Mouse (Mus musculus): ENCODE measurements around the gene Psmb6. TPM values are rescaled to one million over a fixed set of nuclear protein-coding genes. Genes with fewer than 3 reads are reported as not detected.
A peak's percentile ranks its signal among the peaks of the same experiment; 100 is the strongest.
"Not testable (repeated sequence)": the region's sequence is repeated elsewhere in the genome, so short reads cannot be mapped to it uniquely, and the experiment has no call there.

Gene Psmb6
- polyA plus RNA-seq, 1 experiment from 2014 or later, result 689 TPM

GRCm38 (mm10) chr11:70524782-70525181 is 385 bp upstream of the Psmb6 start:
- Histone ChIP-seq H3K4me1 (peaks cover 17% of the 10 kb centered on the region), H3K9ac (no peak overlapping the region), H3K27me3 (replicated peaks) (no peaks in the 10 kb centered on the region), H3K36me3 (peaks cover 22% of the 10 kb centered on the region), H3K4me2 (peak overlapping the region; percentile 53), H3K27ac (no peak overlapping the region), H3K9me3 (no peaks in the 10 kb centered on the region), H3K4me3 (replicated peaks) (peak overlapping the region; percentile 75)
- 2% methylated on average over 8 of the region's 8 CpGs for WGBS
- 0 out of 2 replicates have a peak, but pooled peaks have one; percentile 5 for ATAC-seq (ENCODE audit: insufficient read depth, low FRiP score, low read depth)

GRCm38 (mm10) chr11:70525726-70526125 is 559 bp downstream of the Psmb6 start:
- Histone ChIP-seq H3K27me3 (replicated peaks) (no peaks in the 10 kb centered on the region), H3K27ac (no peak overlapping the region), H3K36me3 (peaks cover 22% of the 10 kb centered on the region), H3K9me3 (no peaks in the 10 kb centered on the region), H3K4me2 (peak overlapping the region; percentile 74), H3K4me3 (replicated peaks) (peak overlapping the region; percentile 75), H3K4me1 (peaks cover 11% of the 10 kb centered on the region), H3K9ac (peak overlapping the region; percentile 56; the same call in 1 of the 2 replicates)
- no peak for ATAC-seq (ENCODE audit: insufficient read depth, low FRiP score, low read depth)
- 4% methylated on average over 12 of the region's 12 CpGs for WGBS

- Histone ChIP-seq H3K9ac (peak overlapping the region; percentile 56; the same call in 1 of the 2 replicates), H3K4me1 (peaks cover 11% of the 10 kb centered on the region), H3K4me3 (replicated peaks) (peak overlapping the region; percentile 75), H3K9me3 (no peaks in the 10 kb centered on the region), H3K27me3 (replicated peaks) (no peaks in the 10 kb centered on the region), H3K4me2 (peak overlapping the region; percentile 74), H3K36me3 (peaks cover 22% of the 10 kb centered on the region), H3K27ac (no peak overlapping the region)
- no peak for ATAC-seq (ENCODE audit: insufficient read depth, low FRiP score, low read depth)
- 83% methylated on average over 12 of the region's 12 CpGs for WGBS
These were observed 1.0 kb downstream of the Psmb6 start for GRCm38 (mm10) chr11:70526211-70526610.

GRCm38 (mm10) chr11:70528610-70529009 is 3.4 kb downstream of the Psmb6 start:
- Histone ChIP-seq H3K4me2 (no peak overlapping the region), H3K36me3 (peaks cover 22% of the 10 kb centered on the region), H3K9ac (no peak overlapping the region), H3K4me1 (peaks cover 11% of the 10 kb centered on the region), H3K9me3 (no peaks in the 10 kb centered on the region), H3K27me3 (replicated peaks) (no peaks in the 10 kb centered on the region), H3K27ac (no peak overlapping the region), H3K4me3 (replicated peaks) (no peak overlapping the region)
- ATAC-seq (ENCODE audit: insufficient read depth, low FRiP score, low read depth), result no peak
- WGBS, result 82% methylated on average over 7 of the region's 7 CpGs

- peaks cover 22% of the 10 kb centered on the region for H3K36me3 ChIP-seq
- not testable (repeated sequence) for H3K27ac ChIP-seq; H3K4me1 ChIP-seq; H3K4me3 ChIP-seq (replicated peaks); H3K9me3 ChIP-seq; H3K4me2 ChIP-seq; H3K9ac ChIP-seq; ATAC-seq (ENCODE audit: insufficient read depth, low FRiP score, low read depth); H3K27me3 ChIP-seq (replicated peaks)
- 70% methylated on average over 2 of the region's 2 CpGs for WGBS
These were observed 5.9 kb downstream of the Psmb6 start for GRCm38 (mm10) chr11:70531065-70531464.

- no peak within 1 kb of the TSS for H3K27ac ChIP-seq
- ATAC-seq (ENCODE audit: insufficient read depth, low FRiP score, low read depth), result no peak
- H3K9me3 ChIP-seq, result no peaks in the 10 kb centered on the region
- peaks cover 7% of the 10 kb centered on the region for H3K36me3 ChIP-seq
- no peak within 1 kb of the TSS for H3K4me3 ChIP-seq (replicated peaks)
- no peak within 1 kb of the TSS for H3K4me2 ChIP-seq
- no peaks in the 10 kb centered on the region for H3K4me1 ChIP-seq
- no peak within 1 kb of the TSS for H3K9ac ChIP-seq
- WGBS, result 80% methylated on average over 6 of the region's 6 CpGs
- no peaks in the 10 kb centered on the region for H3K27me3 ChIP-seq (replicated peaks)
These were observed 7.7 kb downstream of the Psmb6 start, which contains the start of gene Gm40193 for GRCm38 (mm10) chr11:70532839-70533238. TSS of gene Gm40193 (minus strand) at chr11:70532939.

GRCm38 (mm10) chr11:70539423-70539822 is 14.3 kb downstream of the Psmb6 start:
- no peak for ATAC-seq (ENCODE audit: insufficient read depth, low FRiP score, low read depth)
- Histone ChIP-seq H3K4me3 (replicated peaks) (peak overlapping the region; percentile 60), H3K36me3 (no peaks in the 10 kb centered on the region), H3K9ac (peak overlapping the region; percentile 55; the same call in 1 of the 2 replicates), H3K27ac (peak overlapping the region; percentile 74; the same call in 1 of the 2 replicates), H3K4me2 (peak overlapping the region; percentile 72), H3K9me3 (no peaks in the 10 kb centered on the region), H3K4me1 (peaks cover 9% of the 10 kb centered on the region; the same call in 1 of the 2 replicates), H3K27me3 (replicated peaks) (no peaks in the 10 kb centered on the region)
- 13% methylated on average over 9 of the region's 9 CpGs for WGBS

GRCm38 (mm10) chr11:70539877-70540587 is 14.9 kb downstream of the Psmb6 start, which contains the start of gene Pld2:
TSS of gene Pld2 (plus strand) at chr11:70540064.
- Histone ChIP-seq H3K4me3 (replicated peaks) (peak within 1 kb of the TSS; percentile 60), H3K27ac (peak within 1 kb of the TSS; percentile 74), H3K9ac (peak within 1 kb of the TSS; percentile 55; the same call in 1 of the 2 replicates), H3K9me3 (no peaks in the 10 kb centered on the region), H3K27me3 (replicated peaks) (no peaks in the 10 kb centered on the region), H3K36me3 (no peaks in the 10 kb centered on the region), H3K4me1 (peaks cover 9% of the 10 kb centered on the region; the same call in 1 of the 2 replicates), H3K4me2 (peak within 1 kb of the TSS; percentile 72)
- ATAC-seq (ENCODE audit: insufficient read depth, low FRiP score, low read depth), result peak; percentile 97
- under 1% methylated on average over 65 of the region's 65 CpGs for WGBS

GRCm38 (mm10) chr11:70540928-70541327 is 15.8 kb downstream of the Psmb6 start:
- peak overlapping the region; percentile 72 for H3K4me2 ChIP-seq
- H3K4me1 ChIP-seq, result peaks cover 9% of the 10 kb centered on the region; the same call in 1 of the 2 replicates
- no peak for ATAC-seq (ENCODE audit: insufficient read depth, low FRiP score, low read depth)
- no peaks in the 10 kb centered on the region for H3K27me3 ChIP-seq (replicated peaks)
- no peak overlapping the region for H3K27ac ChIP-seq
- no peaks in the 10 kb centered on the region for H3K9me3 ChIP-seq
- H3K4me3 ChIP-seq (replicated peaks), result peak overlapping the region; percentile 60
- no peaks in the 10 kb centered on the region for H3K36me3 ChIP-seq
- no peak overlapping the region for H3K9ac ChIP-seq
- WGBS, result 86% methylated on average over 7 of the region's 7 CpGs

- Histone ChIP-seq H3K9me3 (no peaks in the 10 kb centered on the region), H3K27me3 (replicated peaks) (no peaks in the 10 kb centered on the region), H3K9ac (no peak overlapping the region), H3K36me3 (no peaks in the 10 kb centered on the region), H3K4me1 (peaks cover 9% of the 10 kb centered on the region; the same call in 1 of the 2 replicates), H3K27ac (no peak overlapping the region), H3K4me3 (replicated peaks) (0 out of 2 replicates have a peak overlapping the region, but pooled peaks have one; percentile 60), H3K4me2 (peak overlapping the region; percentile 72; the same call in 1 of the 2 replicates)
- WGBS, result 70% methylated on average over 5 of the region's 5 CpGs
- ATAC-seq (ENCODE audit: insufficient read depth, low FRiP score, low read depth), result no peak
These were observed 16.2 kb downstream of the Psmb6 start for GRCm38 (mm10) chr11:70541415-70541814.

GRCm38 (mm10) chr11:70544496-70544895 is 19.3 kb downstream of the Psmb6 start:
- no peaks in the 10 kb centered on the region for H3K27me3 ChIP-seq (replicated peaks)
- H3K27ac ChIP-seq, result no peak overlapping the region
- ATAC-seq (ENCODE audit: insufficient read depth, low FRiP score, low read depth), result no peak
- peaks cover 7% of the 10 kb centered on the region; the same call in 1 of the 2 replicates for H3K4me1 ChIP-seq
- no peak overlapping the region for H3K4me3 ChIP-seq (replicated peaks)
- no peaks in the 10 kb centered on the region for H3K36me3 ChIP-seq
- H3K4me2 ChIP-seq, result no peak overlapping the region
- 61% methylated on average over 7 of the region's 7 CpGs for WGBS
- H3K9ac ChIP-seq, result no peak overlapping the region
- H3K9me3 ChIP-seq, result no peaks in the 10 kb centered on the region

- ATAC-seq (ENCODE audit: insufficient read depth, low FRiP score, low read depth), result no peak
- Histone ChIP-seq H3K4me3 (replicated peaks) (no peak overlapping the region), H3K27ac (no peak overlapping the region), H3K9ac (no peak overlapping the region), H3K36me3 (0 out of 2 replicates have a peak, but pooled peaks cover 4% of the 10 kb centered on the region), H3K9me3 (no peaks in the 10 kb centered on the region), H3K27me3 (replicated peaks) (no peaks in the 10 kb centered on the region), H3K4me1 (no peaks in the 10 kb centered on the region), H3K4me2 (no peak overlapping the region)
- WGBS, result 85% methylated on average over 8 of the region's 8 CpGs
These were observed 26.4 kb downstream of the Psmb6 start for GRCm38 (mm10) chr11:70551526-70551925.

Data from stomach, embryonic 15.5 days (tissue).